Mouse (Mus musculus) embryonic fibroblast, embryonic 13.5 days (primary cell): ENCODE data around the gene Ndufs5.

Experiments
- CTCF ChIP-seq: IDR thresholded peaks from 2 replicates; pipeline ENCODE4 v1.5.1; 2011; ENCODE audit warnings: mild to moderate bottlenecking, control low read depth, low read length, moderate library complexity, borderline replicate concordance; ENCODE audit not compliant: insufficient read depth
- POLR2A ChIP-seq: IDR thresholded peaks from 2 replicates; pipeline ENCODE4 v1.6.1; 2011; ENCODE audit warnings: low read depth, mild to moderate bottlenecking, control low read depth, low read length, moderate library complexity

DNA sequence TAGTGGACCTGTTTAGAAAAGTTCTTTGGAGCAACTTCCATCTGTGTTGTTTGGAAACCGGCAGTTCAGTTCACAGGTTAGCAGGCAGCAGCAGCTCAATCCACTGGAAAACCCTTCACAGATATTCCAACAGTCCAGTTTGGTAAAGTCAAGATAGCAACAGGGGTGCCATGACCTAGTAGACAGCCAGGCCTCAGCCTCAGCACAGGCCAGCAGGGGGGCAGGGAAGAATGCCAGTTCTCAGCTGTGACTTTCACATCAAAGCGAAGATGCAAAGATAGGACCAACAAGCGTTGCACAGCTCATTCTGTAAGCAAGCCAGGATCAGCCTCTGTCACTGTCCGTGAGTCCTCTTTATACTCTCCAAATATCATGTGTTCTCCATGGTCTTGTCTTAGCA is 3.8 kb upstream of the Ndufs5 start:
- no peak for TF ChIP-seq CTCF
- TF ChIP-seq POLR2A = no peak
